In genomic region chr4:46452481-46452850, GRCm38 (mm10) we compare ENCODE assay signal across 8 mouse cellular contexts. TPM values are rescaled to one million over a fixed set of nuclear protein-coding genes. Genes with fewer than 3 reads are reported as not detected.
DNase-seq lines count a peak whose midpoint lies in the region; ATAC-seq lines count a peak whose summit lies in the region.

No protein-coding gene starts in this region.

- peak overlapping the region; percentile 97 for H3K4me3 ChIP-seq in embryonic facial prominence, embryonic 11.5 days (ENCODE audit: low read depth, low read length)
- peak overlapping the region; percentile 92 for H3K4me3 ChIP-seq in heart, embryonic 10.5 days
- H3K4me3 ChIP-seq in kidney, embryonic 14.5 days (ENCODE audit: low read length), result peak overlapping the region; percentile 96
- H3K4me3 ChIP-seq in liver, embryonic 11.5 days (ENCODE audit: low read depth, low read length), result peak overlapping the region; percentile 98
- peak overlapping the region; percentile 82 for H3K4me3 ChIP-seq in stomach, embryonic 15.5 days (replicated peaks)

- WGBS in embryonic facial prominence, embryonic 11.5 days, result 0% methylated on average over 19 of the region's 19 CpGs
- WGBS in heart, embryonic 10.5 days, result under 1% methylated on average over 19 of the region's 19 CpGs
- under 1% methylated on average over 19 of the region's 19 CpGs for WGBS in kidney, embryonic 14.5 days
- 0% methylated on average over 19 of the region's 19 CpGs for WGBS in liver, embryonic 11.5 days
- WGBS in stomach, embryonic 15.5 days, result 0% methylated on average over 19 of the region's 19 CpGs

- peak overlapping the region; percentile 91 for H3K4me2 ChIP-seq in embryonic facial prominence, embryonic 11.5 days (ENCODE audit: low read depth, low read length)
- H3K4me2 ChIP-seq in kidney, embryonic 14.5 days (replicated peaks; ENCODE audit: low read depth, low read length), result peak overlapping the region; percentile 82
- peak overlapping the region; percentile 95 for H3K4me2 ChIP-seq in liver, embryonic 11.5 days
- peak overlapping the region; percentile 76 for H3K4me2 ChIP-seq in stomach, embryonic 15.5 days

- H3K9ac ChIP-seq in embryonic facial prominence, embryonic 11.5 days (replicated peaks; ENCODE audit: low read length), result peak overlapping the region; percentile 99
- H3K9ac ChIP-seq in kidney, embryonic 14.5 days (ENCODE audit: low read depth, low read length), result peak overlapping the region; percentile 100
- H3K9ac ChIP-seq in liver, embryonic 11.5 days (ENCODE audit: low read depth, low read length), result peak overlapping the region; percentile 100
- peak overlapping the region; percentile 95 for H3K9ac ChIP-seq in stomach, embryonic 15.5 days

- H3K4me1 ChIP-seq in embryonic facial prominence, embryonic 11.5 days (ENCODE audit: control insufficient read depth, insufficient read depth, low read length), result peaks cover 4% of the 10 kb centered on the region; the same call in 1 of the 2 replicates
- peaks cover 51% of the 10 kb centered on the region for H3K4me1 ChIP-seq in heart, embryonic 10.5 days
- H3K4me1 ChIP-seq in kidney, embryonic 14.5 days (ENCODE audit: control insufficient read depth, insufficient read depth, low read length), result peaks cover 19% of the 10 kb centered on the region
- peaks cover 60% of the 10 kb centered on the region for H3K4me1 ChIP-seq in liver, embryonic 11.5 days (replicated peaks; ENCODE audit: control insufficient read depth, insufficient read depth, low read length)
- peaks cover 20% of the 10 kb centered on the region for H3K4me1 ChIP-seq in stomach, embryonic 15.5 days

- H3K36me3 ChIP-seq in embryonic facial prominence, embryonic 11.5 days (replicated peaks; ENCODE audit: control insufficient read depth, insufficient read depth, low read depth, low read length), result no peaks in the 10 kb centered on the region
- peaks cover 2% of the 10 kb centered on the region; the same call in 1 of the 2 replicates for H3K36me3 ChIP-seq in heart, embryonic 10.5 days
- H3K36me3 ChIP-seq in kidney, embryonic 14.5 days (ENCODE audit: control insufficient read depth, insufficient read depth, low read length), result peaks cover 3% of the 10 kb centered on the region; the same call in 1 of the 2 replicates
- H3K36me3 ChIP-seq in liver, embryonic 11.5 days (ENCODE audit: control insufficient read depth, insufficient read depth, low read length), result 0 out of 2 replicates have a peak, but pooled peaks cover 1% of the 10 kb centered on the region
- H3K36me3 ChIP-seq in stomach, embryonic 15.5 days, result no peaks in the 10 kb centered on the region

- H3K27me3 ChIP-seq in embryonic facial prominence, embryonic 11.5 days (ENCODE audit: control insufficient read depth, insufficient read depth, low read length), result no peaks in the 10 kb centered on the region
- no peaks in the 10 kb centered on the region for H3K27me3 ChIP-seq in heart, embryonic 10.5 days (ENCODE audit: insufficient read depth, poor library complexity, severe bottlenecking)
- no peaks in the 10 kb centered on the region for H3K27me3 ChIP-seq in kidney, embryonic 14.5 days (ENCODE audit: control insufficient read depth, insufficient read depth, low read length)
- H3K27me3 ChIP-seq in liver, embryonic 11.5 days (replicated peaks; ENCODE audit: control insufficient read depth, insufficient read depth, low read length), result no peaks in the 10 kb centered on the region
- no peaks in the 10 kb centered on the region for H3K27me3 ChIP-seq in stomach, embryonic 15.5 days (replicated peaks)

- peak overlapping the region; percentile 99 for H3K27ac ChIP-seq in embryonic facial prominence, embryonic 11.5 days (replicated peaks; ENCODE audit: low read depth, low read length)
- peak overlapping the region; percentile 100 for H3K27ac ChIP-seq in heart, embryonic 10.5 days
- peak overlapping the region; percentile 99 for H3K27ac ChIP-seq in kidney, embryonic 14.5 days (ENCODE audit: low read depth, low read length)
- H3K27ac ChIP-seq in liver, embryonic 11.5 days (ENCODE audit: low read depth, low read length), result peak overlapping the region; percentile 100
- H3K27ac ChIP-seq in stomach, embryonic 15.5 days, result peak overlapping the region; percentile 96

- ATAC-seq in embryonic facial prominence, embryonic 11.5 days (replicated peaks; ENCODE audit: insufficient number of reproducible peaks, low FRiP score, low TSS enrichment, low read depth), result peak; percentile 14; the same call in 1 of the 2 replicates
- ATAC-seq in kidney, embryonic 14.5 days (ENCODE audit: low FRiP score, low TSS enrichment), result peak; percentile 36; the same call in 1 of the 2 replicates
- ATAC-seq in liver, embryonic 11.5 days (replicated peaks; ENCODE audit: low FRiP score), result peak; percentile 42
- ATAC-seq in monocyte, adult 5-6 weeks (replicated peaks; ENCODE audit: insufficient number of reproducible peaks, low FRiP score, low TSS enrichment, poor library complexity, severe bottlenecking), result peak; percentile 40; the same call in 1 of the 2 replicates
- ATAC-seq in stomach, embryonic 15.5 days (ENCODE audit: insufficient read depth, low FRiP score, low read depth), result peak; percentile 30; the same call in 1 of the 2 replicates

- DNase-seq in left cerebral cortex, adult 18-20 months (ENCODE audit: low spot score in 2 of 2), result peak; percentile 9 to 11
- no peak for DNase-seq in left cerebral cortex, adult 11 months (ENCODE audit: low spot score)
- peak; percentile 74 for DNase-seq in embryonic facial prominence, embryonic 11.5 days (ENCODE audit: low spot score)
- DNase-seq in heart, embryonic 10.5 days (ENCODE audit: low spot score), result peak; percentile 91
- peak; percentile 80 for DNase-seq in liver, embryonic 11.5 days (ENCODE audit: low spot score)

- no peaks in the 10 kb centered on the region for H3K9me3 ChIP-seq in embryonic facial prominence, embryonic 11.5 days (replicated peaks; ENCODE audit: control insufficient read depth, low read length)
- no peaks in the 10 kb centered on the region for H3K9me3 ChIP-seq in heart, embryonic 10.5 days
- H3K9me3 ChIP-seq in kidney, embryonic 14.5 days (ENCODE audit: control insufficient read depth, low read length), result no peaks in the 10 kb centered on the region
- no peaks in the 10 kb centered on the region for H3K9me3 ChIP-seq in liver, embryonic 11.5 days (ENCODE audit: control insufficient read depth, low read length)
- H3K9me3 ChIP-seq in stomach, embryonic 15.5 days, result no peaks in the 10 kb centered on the region

RNA-seq across cellular contexts. Expression of gene Anp32b, which starts 1.8 kb away (rescaled TPM):
- 10 to 100 TPM; 41.5 to 45.7 TPM for total RNA-seq in left cerebral cortex, adult 18-20 months (2021)
- 327 and 354 TPM in 2 replicates for polyA plus RNA-seq in embryonic facial prominence, embryonic 11.5 days (2014; fragmentation: Nextera tagmentation; extraction: Ambion mirVana)
- polyA plus RNA-seq in heart, embryonic 10.5 days (2016; fragmentation: Nextera tagmentation; extraction: Ambion mirVana), result 246 and 343 TPM in 2 replicates
- polyA plus RNA-seq in kidney, embryonic 14.5 days (2014; fragmentation: Nextera tagmentation; extraction: Ambion mirVana), result 378 and 408 TPM in 2 replicates
- 586 and 618 TPM in 2 replicates for polyA plus RNA-seq in liver, embryonic 11.5 days (2014; fragmentation: Nextera tagmentation; extraction: Ambion mirVana)
- total RNA-seq in monocyte, adult 5-6 weeks (2017), result 36.8 to 64.0 TPM (median 47.0 TPM) in 3 replicates
- 259 and 284 TPM in 2 replicates for polyA plus RNA-seq in stomach, embryonic 15.5 days (2015; fragmentation: Nextera tagmentation; extraction: Ambion mirVana)

RNA-seq across cellular contexts. Expression of gene Nans, which starts 36.6 kb away (rescaled TPM):
- total RNA-seq in left cerebral cortex, adult 18-20 months (2021), result 10 to 100 TPM; 14.8 to 19.2 TPM
- 90.3 and 97.6 TPM in 2 replicates for polyA plus RNA-seq in embryonic facial prominence, embryonic 11.5 days (2014; fragmentation: Nextera tagmentation; extraction: Ambion mirVana)
- polyA plus RNA-seq in heart, embryonic 10.5 days (2016; fragmentation: Nextera tagmentation; extraction: Ambion mirVana), result 78.3 and 89.1 TPM in 2 replicates
- 64.0 and 65.8 TPM in 2 replicates for polyA plus RNA-seq in kidney, embryonic 14.5 days (2014; fragmentation: Nextera tagmentation; extraction: Ambion mirVana)
- 108 and 109 TPM in 2 replicates for polyA plus RNA-seq in liver, embryonic 11.5 days (2014; fragmentation: Nextera tagmentation; extraction: Ambion mirVana)
- 38.6 to 51.6 TPM (median 42.3 TPM) in 3 replicates for total RNA-seq in monocyte, adult 5-6 weeks (2017)
- polyA plus RNA-seq in stomach, embryonic 15.5 days (2015; fragmentation: Nextera tagmentation; extraction: Ambion mirVana), result 88.6 and 96.7 TPM in 2 replicates

RNA-seq across cellular contexts. Expression of gene Hemgn, which starts 39.2 kb away (rescaled TPM):
- total RNA-seq in left cerebral cortex, adult 18-20 months (2021), result not detected
- 13.9 and 16.7 TPM in 2 replicates for polyA plus RNA-seq in embryonic facial prominence, embryonic 11.5 days (2014; fragmentation: Nextera tagmentation; extraction: Ambion mirVana)
- 35.8 and 50.0 TPM in 2 replicates for polyA plus RNA-seq in heart, embryonic 10.5 days (2016; fragmentation: Nextera tagmentation; extraction: Ambion mirVana)
- 0.57 and 0.73 TPM in 2 replicates for polyA plus RNA-seq in kidney, embryonic 14.5 days (2014; fragmentation: Nextera tagmentation; extraction: Ambion mirVana)
- 206 and 233 TPM in 2 replicates for polyA plus RNA-seq in liver, embryonic 11.5 days (2014; fragmentation: Nextera tagmentation; extraction: Ambion mirVana)
- 0.95 to 1.4 TPM (median 0.96 TPM) in 3 replicates for total RNA-seq in monocyte, adult 5-6 weeks (2017)
- 13.2 and 31.5 TPM in 2 replicates for polyA plus RNA-seq in stomach, embryonic 15.5 days (2015; fragmentation: Nextera tagmentation; extraction: Ambion mirVana)
